17 mouse cellular contexts compared by ENCODE assay signal in the genomic region with DNA sequence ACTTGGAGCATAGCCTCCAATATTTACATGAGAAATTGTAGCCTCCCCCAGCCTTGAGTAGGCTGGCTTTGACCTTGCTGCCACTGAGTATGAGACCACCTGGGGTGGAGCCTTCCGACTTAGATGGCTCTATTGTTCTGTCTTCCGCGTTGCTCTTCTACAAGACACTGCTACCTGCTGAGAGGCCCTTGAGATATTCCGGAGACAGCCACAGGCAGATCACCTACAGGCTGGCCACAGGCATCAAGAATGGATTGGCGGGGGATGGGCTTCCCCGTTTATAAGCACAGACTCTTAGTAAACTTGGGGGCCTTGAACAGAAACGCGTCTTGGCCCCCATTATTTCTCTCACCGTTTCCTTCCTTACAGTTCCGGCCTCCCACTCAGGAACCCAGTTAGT. TPM values are rescaled to one million over a fixed set of nuclear protein-coding genes. Genes with fewer than 3 reads are reported as not detected.
DNase-seq lines count a peak whose midpoint lies in the region; TF ChIP-seq lines count a peak whose summit lies in the region.
"Not testable (repeated sequence)": the region's sequence is repeated elsewhere in the genome, so short reads cannot be mapped to it uniquely, and the experiment has no call there.
"Had no signal": no experiment of that assay in that cellular context is flagged by ENCODE, and none has a peak within 500 bp of the region (broad histone marks: within the 10 kb centered on the region; RNA-seq: fewer than 3 reads in every experiment).

No protein-coding gene starts in this region.

- TF ChIP-seq POLR2A in ES-Bruce4 (IDR thresholded peaks at IDR 0.05; ENCODE audit: insufficient read depth, low read length): not testable (repeated sequence)

- not testable (repeated sequence) for H3K9me3 ChIP-seq in ES-Bruce4 (replicated peaks; ENCODE audit: control insufficient read depth, insufficient read depth, low read length, poor library complexity, severe bottlenecking); ES-E14 (ENCODE audit: control insufficient read depth, insufficient read depth, low read depth, low read length)

- H3K27ac ChIP-seq in ES-Bruce4 (ENCODE audit: insufficient read depth, low read length) (peak overlapping the region; percentile 100), ES-E14 (ENCODE audit: insufficient read depth, low read depth, low read length, poor library complexity, severe bottlenecking) (peak overlapping the region; percentile 99)

- in situ Hi-C loops in ES-E14 (cut with MboI; ENCODE audit: low sequenced_read_pairs in 2 of 2, unreplicated experiment in 2 of 2): not testable (repeated sequence)

- TF ChIP-seq EP300 in ES-Bruce4 (IDR thresholded peaks at IDR 0.05; ENCODE audit: insufficient read depth, low read depth, low read length): peak; percentile 100

- not testable (repeated sequence) for H3K36me3 ChIP-seq in ES-Bruce4 (ENCODE audit: control insufficient read depth, insufficient read depth, low read length, poor library complexity, severe bottlenecking); ES-E14 (ENCODE audit: control insufficient read depth, insufficient read depth, low read length, poor library complexity, severe bottlenecking)

- H3K4me1 ChIP-seq in ES-Bruce4 (ENCODE audit: control insufficient read depth, insufficient read depth, low read length): not testable (repeated sequence)
- H3K4me1 ChIP-seq in ES-E14 (ENCODE audit: control insufficient read depth in 2 of 2, insufficient read depth in 2 of 2, low read length in 2 of 2, poor library complexity in 1 of 2): peaks cover 12 to 13% of the 10 kb centered on the region in 2 experiments

- DNase-seq in ES-E14 (ENCODE audit: low read depth, low spot score) (peak; percentile 81), WW6 (ENCODE audit: low read depth, low spot score) (peak; percentile 81)
- peak; percentile 11 for DNase-seq in heart, adult 11 months

- TF ChIP-seq CTCF in ES-Bruce4 (IDR thresholded peaks at IDR 0.05; ENCODE audit: low read depth, low read length): not testable (repeated sequence)

- H3K9ac ChIP-seq in ES-Bruce4 (ENCODE audit: low read depth, poor library complexity, severe bottlenecking) (peak overlapping the region; percentile 92), ES-E14 (ENCODE audit: insufficient read depth, low read depth, low read length, poor library complexity, severe bottlenecking) (peak overlapping the region; percentile 66)

- H3K4me3 ChIP-seq in ES-Bruce4 (ENCODE audit: low read depth, low read length): peak overlapping the region; percentile 41
- H3K4me3 ChIP-seq in ES-E14 (ENCODE audit: insufficient read depth in 1 of 2, low read depth in 1 of 2, low read length in 2 of 2, poor library complexity in 1 of 2, severe bottlenecking in 1 of 2): 0 out of 4 replicates have a peak overlapping the region, but pooled peaks of 1 of the 2 experiments have one; percentile 11

- H3K27me3 ChIP-seq in ES-Bruce4 (ENCODE audit: control insufficient read depth, insufficient read depth, low read length, poor library complexity, severe bottlenecking): not testable (repeated sequence)

TF ChIP-seq in ES-E14, 5 proteins besides CTCF, POLR2A, EP300 and RAD21:
- peak; percentile 80 for TF ChIP-seq CHD2 (IDR thresholded peaks at IDR 0.05; ENCODE audit: low read depth, low read length)

RNA-seq across cellular contexts. Expression of a gene that starts 18.0 kb away (rescaled TPM):
- polyA plus RNA-seq in ES-Bruce4 (2011; ENCODE audit: insufficient read depth, insufficient read length, low read depth, missing spikeins): 7.8 and 11.8 TPM in 2 replicates
- 38.9 and 43.6 TPM in 2 replicates for total RNA-seq in ES-E14 (2012; rRNA removed)
- total RNA-seq: adrenal gland, adult 18-20 months; adrenal gland, adult 8-10 months; adrenal gland, postnatal 14 days; adrenal gland, postnatal 36 days; forebrain, postnatal 0 days; MEL had no signal
- polyA plus RNA-seq: activated CD4-positive, CD25-positive, alpha-beta regulatory T cell, adult 4 months; C2C12; cerebellum, adult 2 months; cortical plate, adult 2 months; embryonic facial prominence, embryonic 12.5 days; forebrain, embryonic 11.5 days; forebrain, embryonic 15.5 days had no signal

RNA-seq across cellular contexts. Expression of a gene that starts 31.7 kb away (rescaled TPM):
- polyA plus RNA-seq in ES-Bruce4 (2011; ENCODE audit: insufficient read depth, insufficient read length, low read depth, missing spikeins): 131 and 134 TPM in 2 replicates
- total RNA-seq in ES-E14 (2012; rRNA removed): 125 and 147 TPM in 2 replicates

Comparison
In these comparisons a context has a peak if more than half of its experiments do, and no peak if none do; other contexts are left out.
1. DNase-seq: peak in every context shown above with its lines; median percentile 81 in ES-E14; 81 in WW6; 11 in heart, adult 11 months.